In the genomic region with DNA sequence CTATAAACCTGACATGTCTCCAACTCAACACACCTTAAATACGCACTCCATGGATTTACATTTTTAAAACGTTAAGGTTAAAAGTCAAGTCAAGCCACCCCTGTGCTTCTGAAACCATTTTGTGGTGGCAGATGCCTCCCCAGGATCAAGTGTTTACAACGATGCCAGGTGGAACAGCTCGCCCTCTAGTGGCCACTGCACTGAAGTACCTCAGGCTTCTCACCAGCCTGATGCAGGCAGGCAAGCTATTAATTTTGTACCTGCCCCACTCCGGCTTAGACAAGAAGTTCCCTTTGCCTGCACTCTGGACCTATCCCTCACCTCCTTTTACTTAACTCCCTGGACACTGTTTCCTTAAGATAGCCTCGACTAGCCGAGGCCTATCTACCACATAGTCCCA, we compare ENCODE assay signal across 8 mouse cellular contexts. TPM values are rescaled to one million over a fixed set of nuclear protein-coding genes. Genes with fewer than 3 reads are reported as not detected.
DNase-seq lines count a peak whose midpoint lies in the region; ATAC-seq and TF ChIP-seq lines count a peak whose summit lies in the region.

No protein-coding gene starts in this region.

- H3K27ac ChIP-seq in forebrain, postnatal 0 days (ENCODE audit: low read depth, low read length): no peak overlapping the region
- H3K27ac ChIP-seq in kidney, adult 2 months (ENCODE audit: insufficient read depth, low read depth, low read length): no peak overlapping the region
- H3K27ac ChIP-seq in liver, embryonic 11.5 days (ENCODE audit: low read depth, low read length): no peak overlapping the region
- no peak overlapping the region for H3K27ac ChIP-seq in neural tube, embryonic 12.5 days
- no peak overlapping the region for H3K27ac ChIP-seq in stomach, embryonic 15.5 days

- no peaks in the 10 kb centered on the region for H3K27me3 ChIP-seq in forebrain, postnatal 0 days (ENCODE audit: insufficient read depth, low read length)
- no peaks in the 10 kb centered on the region for H3K27me3 ChIP-seq in kidney, adult 2 months (replicated peaks; ENCODE audit: control insufficient read depth, insufficient read depth, low read length)
- H3K27me3 ChIP-seq in liver, embryonic 11.5 days (replicated peaks; ENCODE audit: control insufficient read depth, insufficient read depth, low read length): no peaks in the 10 kb centered on the region
- H3K27me3 ChIP-seq in neural tube, embryonic 12.5 days (replicated peaks): no peaks in the 10 kb centered on the region
- H3K27me3 ChIP-seq in stomach, embryonic 15.5 days (replicated peaks): no peaks in the 10 kb centered on the region

- TF ChIP-seq CTCF in forebrain, postnatal 0 days (IDR thresholded peaks at IDR 0.05; ENCODE audit: low read depth): peak; percentile 93
- TF ChIP-seq CTCF in kidney, adult 2 months (conservative IDR thresholded peaks at IDR 0.05; ENCODE audit: insufficient read depth, insufficient read length, low read depth, low read length): peak; percentile 91

- TF ChIP-seq POLR2A in kidney, adult 2 months (IDR thresholded peaks at IDR 0.05; ENCODE audit: low read depth, low read length): no peak

- no peaks in the 10 kb centered on the region for H3K9me3 ChIP-seq in forebrain, postnatal 0 days (ENCODE audit: low read length)
- H3K9me3 ChIP-seq in liver, embryonic 11.5 days (ENCODE audit: control insufficient read depth, low read length): no peaks in the 10 kb centered on the region
- H3K9me3 ChIP-seq in neural tube, embryonic 12.5 days: no peaks in the 10 kb centered on the region
- no peaks in the 10 kb centered on the region for H3K9me3 ChIP-seq in stomach, embryonic 15.5 days

- no peak overlapping the region for H3K4me3 ChIP-seq in forebrain, postnatal 0 days (ENCODE audit: low read depth, low read length)
- H3K4me3 ChIP-seq in kidney, adult 2 months (ENCODE audit: insufficient read depth, low read depth, low read length): no peak overlapping the region
- H3K4me3 ChIP-seq in liver, embryonic 11.5 days (ENCODE audit: low read depth, low read length): no peak overlapping the region
- no peak overlapping the region for H3K4me3 ChIP-seq in neural tube, embryonic 12.5 days
- H3K4me3 ChIP-seq in stomach, embryonic 15.5 days (replicated peaks): no peak overlapping the region

- H3K9ac ChIP-seq in forebrain, postnatal 0 days: no peak overlapping the region
- no peak overlapping the region for H3K9ac ChIP-seq in liver, embryonic 11.5 days (ENCODE audit: low read depth, low read length)
- no peak overlapping the region for H3K9ac ChIP-seq in neural tube, embryonic 12.5 days
- no peak overlapping the region for H3K9ac ChIP-seq in stomach, embryonic 15.5 days

- peaks cover 83% of the 10 kb centered on the region for H3K36me3 ChIP-seq in forebrain, postnatal 0 days (ENCODE audit: insufficient read depth)
- H3K36me3 ChIP-seq in kidney, adult 2 months (ENCODE audit: control insufficient read depth, insufficient read depth, low read length): no peaks in the 10 kb centered on the region
- H3K36me3 ChIP-seq in liver, embryonic 11.5 days (ENCODE audit: control insufficient read depth, insufficient read depth, low read length): no peaks in the 10 kb centered on the region
- H3K36me3 ChIP-seq in neural tube, embryonic 12.5 days: peaks cover 79% of the 10 kb centered on the region
- no peaks in the 10 kb centered on the region for H3K36me3 ChIP-seq in stomach, embryonic 15.5 days

- no peaks in the 10 kb centered on the region for H3K4me1 ChIP-seq in forebrain, postnatal 0 days (ENCODE audit: insufficient read depth)
- H3K4me1 ChIP-seq in kidney, adult 2 months (ENCODE audit: control insufficient read depth, insufficient read depth, low read length): no peaks in the 10 kb centered on the region
- H3K4me1 ChIP-seq in liver, embryonic 11.5 days (replicated peaks; ENCODE audit: control insufficient read depth, insufficient read depth, low read length): no peaks in the 10 kb centered on the region
- no peaks in the 10 kb centered on the region for H3K4me1 ChIP-seq in neural tube, embryonic 12.5 days
- H3K4me1 ChIP-seq in stomach, embryonic 15.5 days: no peaks in the 10 kb centered on the region

- no peak overlapping the region for H3K4me2 ChIP-seq in forebrain, postnatal 0 days (ENCODE audit: low read depth)
- no peak overlapping the region for H3K4me2 ChIP-seq in liver, embryonic 11.5 days
- no peak overlapping the region for H3K4me2 ChIP-seq in neural tube, embryonic 12.5 days (replicated peaks)
- H3K4me2 ChIP-seq in stomach, embryonic 15.5 days: no peak overlapping the region

- 36% methylated on average over 7 of the region's 7 CpGs for WGBS in forebrain, postnatal 0 days
- WGBS in kidney, adult 2 months: 26% methylated on average over 7 of the region's 7 CpGs
- 25% methylated on average over 7 of the region's 7 CpGs for WGBS in liver, embryonic 11.5 days
- WGBS in neural tube, embryonic 12.5 days: 38% methylated on average over 7 of the region's 7 CpGs
- 28% methylated on average over 7 of the region's 7 CpGs for WGBS in stomach, embryonic 15.5 days

- ATAC-seq in forebrain, postnatal 0 days: peak; percentile 74
- ATAC-seq in liver, embryonic 11.5 days (replicated peaks; ENCODE audit: low FRiP score): peak; percentile 54; the same call in 1 of the 2 replicates
- peak; percentile 41; the same call in 1 of the 2 replicates for ATAC-seq in neural tube, embryonic 12.5 days (ENCODE audit: low FRiP score, low read depth)
- peak; percentile 35; the same call in 1 of the 2 replicates for ATAC-seq in stomach, embryonic 15.5 days (ENCODE audit: insufficient read depth, low FRiP score, low read depth)

- DNase-seq in left cerebral cortex, adult 11 months (ENCODE audit: low spot score): peak; percentile 60
- no peak for DNase-seq in left cerebral cortex, adult 8-10 months (ENCODE audit: low spot score in 2 of 2)
- DNase-seq in cerebellum, adult 18-20 months: peak; percentile 77 to 80
- peak; percentile 81 for DNase-seq in forebrain, postnatal 0 days
- DNase-seq in kidney, adult 2 months: peak; percentile 74
- no peak for DNase-seq in liver, embryonic 11.5 days (ENCODE audit: low spot score)

RNA-seq across cellular contexts. Expression of a gene that starts 16.7 kb away (rescaled TPM):
- total RNA-seq in left cerebral cortex, adult 8-10 months (2022): 1 to 10 TPM; 3.6 to 5.7 (median 4.2) TPM
- 11.1 and 12.2 TPM in 2 replicates for total RNA-seq in forebrain, postnatal 0 days (2014; rRNA removed)
- 9.9 and 15.9 TPM in 2 replicates for polyA plus RNA-seq in forebrain, postnatal 0 days (2015; fragmentation: Nextera tagmentation; extraction: Ambion mirVana)
- polyA plus RNA-seq in kidney, adult 2 months (2012; rRNA removed): not detected in 2 replicates
- 0.13 TPM in 1 of 2 replicates, not detected in the other for polyA plus RNA-seq in liver, embryonic 11.5 days (2014; fragmentation: Nextera tagmentation; extraction: Ambion mirVana)
- 0.78 and 0.80 TPM in 2 replicates for polyA plus RNA-seq in neural tube, embryonic 12.5 days (2016; fragmentation: Nextera tagmentation; extraction: Ambion mirVana)
- polyA plus RNA-seq in stomach, embryonic 15.5 days (2015; fragmentation: Nextera tagmentation; extraction: Ambion mirVana): 0.10 and 0.18 TPM in 2 replicates

Comparison
In these comparisons a context has a peak if more than half of its experiments do, and no peak if none do; other contexts are left out.
1. DNase-seq: peak in left cerebral cortex, adult 11 months (single experiment), cerebellum, adult 18-20 months (2 of 2), forebrain, postnatal 0 days (single experiment) and kidney, adult 2 months (single experiment); none in left cerebral cortex, adult 8-10 months (0 of 2) and liver, embryonic 11.5 days (single experiment).
2. Peak in every context shown above with its lines, with median percentiles within 50 percentile points of each other: ATAC-seq.